In the genomic region with DNA sequence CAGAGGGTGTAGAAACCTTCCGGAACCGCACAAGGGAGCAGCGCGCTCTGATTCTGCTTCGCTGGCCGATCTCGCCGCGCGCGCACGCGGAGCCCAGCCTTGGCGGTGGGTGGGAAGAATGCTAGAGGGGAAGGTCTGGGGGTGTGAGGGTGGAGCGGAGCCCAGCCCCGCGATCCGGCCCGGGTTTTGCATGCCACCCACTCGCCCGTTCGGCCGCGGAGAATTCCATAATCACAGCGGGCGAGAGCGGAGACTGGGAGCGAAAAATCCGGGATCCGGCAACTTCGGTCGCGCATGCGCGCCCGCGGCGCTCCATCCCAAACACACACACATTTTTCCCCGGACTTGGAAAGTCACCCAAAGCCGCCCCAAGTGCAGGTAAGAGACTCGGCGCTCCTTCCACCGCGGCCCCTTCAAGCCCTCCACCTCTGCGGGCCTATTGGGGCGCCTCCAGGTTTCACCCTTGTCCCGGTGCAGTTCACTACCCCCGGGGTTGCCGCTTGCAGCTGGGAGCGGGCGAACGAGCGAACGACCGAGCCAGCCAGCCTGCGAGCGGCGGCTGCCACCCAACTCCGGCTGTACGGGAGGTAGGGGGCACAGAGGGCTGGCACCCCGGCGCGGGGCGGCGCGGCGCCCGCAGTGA, we compare ENCODE assay signal across 7 mouse cellular contexts. TPM values are rescaled to one million over a fixed set of nuclear protein-coding genes. Genes with fewer than 3 reads are reported as not detected.
DNase-seq lines count a peak whose midpoint lies in the region; ATAC-seq lines count a peak whose summit lies in the region.

A gene (plus strand): TSS at position 293 of the 643 bp plus-strand sequence.

- peak within 1 kb of the TSS; percentile 99 for H3K4me2 ChIP-seq in intestine, embryonic 15.5 days (replicated peaks)

- WGBS in intestine, embryonic 15.5 days, result under 1% methylated on average over 68 of the region's 68 CpGs

- peak within 1 kb of the TSS; percentile 72 for H3K4me3 ChIP-seq in intestine, embryonic 15.5 days (replicated peaks)

- peak; percentile 91 for ATAC-seq in intestine, embryonic 15.5 days
- peak; percentile 47; the same call in 1 of the 2 replicates for ATAC-seq in megakaryocyte progenitor cell, adult 5-6 weeks (replicated peaks; ENCODE audit: poor library complexity)

- intact Hi-C loops in gastrocnemius, postnatal 36 days (cut with DNase I), result loop anchor here (1.0 to 2.0 kb wide), 2 partner anchors 51 to 111 kb away; no protein-coding TSS in a partner anchor

- DNase-seq in adrenal gland, postnatal 14 days, result peak; percentile 94
- peak; percentile 96 for DNase-seq in embryo, embryonic 11 days
- peak; percentile 86 to 91 for DNase-seq in gastrocnemius, postnatal 36 days
- peak; percentile 49 to 84 for DNase-seq in left cerebral cortex, adult 9 months (ENCODE audit: low spot score in 2 of 2)
- DNase-seq in right cerebral cortex, postnatal 36 days (ENCODE audit: low spot score in 2 of 2), result peak; percentile 74 to 76

- H3K27me3 ChIP-seq in intestine, embryonic 15.5 days (replicated peaks), result peaks cover 28% of the 10 kb centered on the region

- no peaks in the 10 kb centered on the region for H3K36me3 ChIP-seq in intestine, embryonic 15.5 days

- peak within 1 kb of the TSS; percentile 66 for H3K27ac ChIP-seq in intestine, embryonic 15.5 days

- peaks cover 33% of the 10 kb centered on the region for H3K4me1 ChIP-seq in intestine, embryonic 15.5 days (replicated peaks)

- H3K9ac ChIP-seq in intestine, embryonic 15.5 days, result peak within 1 kb of the TSS; percentile 62

- H3K9me3 ChIP-seq in intestine, embryonic 15.5 days, result no peaks in the 10 kb centered on the region

RNA-seq across cellular contexts. Expression of the gene that starts here (rescaled TPM):
- total RNA-seq in adrenal gland, postnatal 14 days (2021), result 7.0 and 7.2 TPM in 2 replicates
- 10 to 100 TPM; 24.8 to 45.6 TPM for total RNA-seq in gastrocnemius, postnatal 36 days (2021)
- polyA plus RNA-seq in intestine, embryonic 15.5 days (2015; fragmentation: Nextera tagmentation; extraction: Ambion mirVana), result 4.4 and 6.0 TPM in 2 replicates
- 4.7 and 5.5 TPM in 2 replicates for total RNA-seq in megakaryocyte progenitor cell, adult 5-6 weeks (2015)
- 2.4 and 3.5 TPM in 2 replicates for total RNA-seq in megakaryocyte progenitor cell, adult 5-6 weeks (2017)

Comparison
In these comparisons a context has a peak if more than half of its experiments do, and no peak if none do; other contexts are left out.
1. Peak in every context shown above with its lines: DNase-seq, ATAC-seq, H3K4me3 ChIP-seq and H3K27ac ChIP-seq.